Mouse (Mus musculus) G1E (cell line): ENCODE measurements around the gene Cd72. TPM values are rescaled to one million over a fixed set of nuclear protein-coding genes. Genes with fewer than 3 reads are reported as not detected.

ENCODE experiments used
- ATAC-seq: 2 replicates; pipeline ENCODE4 v1.8.0; 2016; ENCODE audit warnings: mild to moderate bottlenecking; ENCODE audit not compliant: insufficient number of reproducible peaks, poor library complexity, low FRiP score, severe bottlenecking; ENCODE audit errors: extremely low read depth
- DNase-seq: peaks from one replicate; pipeline ENCODE4 v3.0.0; 2012; ENCODE audit warnings: low spot score
- H3K27me3 ChIP-seq: 2 replicates; pipeline ENCODE4 v1.6.1; 2012; ENCODE audit warnings: mild to moderate bottlenecking, low read length, inconsistent platforms; ENCODE audit not compliant: insufficient read depth
- H3K36me3 ChIP-seq: replicated peaks from 2 replicates; pipeline ENCODE3; 2012; ENCODE audit warnings: mild to moderate bottlenecking, inconsistent platforms
- H3K4me1 ChIP-seq: 2 replicates; pipeline ENCODE4 v1.6.1; 2012; ENCODE audit warnings: low read depth, low read length, inconsistent platforms, mixed read lengths; ENCODE audit not compliant: insufficient read depth
- H3K4me3 ChIP-seq: 2 replicates; pipeline ENCODE4 v1.5.1; 2012; ENCODE audit warnings: low read depth, mild to moderate bottlenecking, inconsistent platforms, low read length, moderate library complexity, mixed read lengths
- H3K9me3 ChIP-seq: replicated peaks from 2 replicates; pipeline ENCODE4 v1.6.1; 2012; ENCODE audit warnings: inconsistent platforms
- CTCF ChIP-seq: IDR thresholded peaks from 2 replicates; pipeline ENCODE4 v1.5.1; 2012; ENCODE audit warnings: low read depth, low read length, inconsistent platforms, mixed read lengths
- GATA1 ChIP-seq: IDR thresholded peaks from 2 replicates; pipeline ENCODE4 v1.6.1; 2012; ENCODE audit warnings: borderline replicate concordance, low read length, inconsistent platforms, mixed read lengths
- GATA2 ChIP-seq: IDR thresholded peaks from 2 replicates; pipeline ENCODE4 v1.6.1; 2012; ENCODE audit warnings: low read depth, low read length, inconsistent platforms, borderline replicate concordance
- POLR2AphosphoS5 ChIP-seq: IDR thresholded peaks from 2 replicates; pipeline ENCODE4 v1.6.1; 2012; ENCODE audit warnings: low read depth, low read length, inconsistent platforms; ENCODE audit not compliant: insufficient replicate concordance
- TAL1 ChIP-seq: conservative IDR thresholded peaks from 2 replicates; pipeline ENCODE4 v1.6.1; 2012; ENCODE audit warnings: low read depth, low read length, inconsistent platforms, mixed read lengths
- polyA plus RNA-seq: library from polyadenylated mRNA; stranded (reverse); fragments of >175 nt; gene quantifications from 2 replicates; pipeline ENCODE4 v1.2.3, GENCODE M21; 2012
- total RNA-seq, 2 experiments: library from RNA; stranded (forward) in 1 of 2; stranded (reverse) in 1 of 2; fragments of 200-1000 nt in 1 of 2; fragments of >200 nt in 1 of 2; fragmentation: Nextera tagmentation in 1 of 2; gene quantifications; 2 replicates each; pipeline ENCODE4 v1.2.3; 2014 to 2017

The Cd72 gene
- total and polyA plus RNA-seq, 3 experiments, result 0.16 to 1.5 TPM; not detected in 1

DNA sequence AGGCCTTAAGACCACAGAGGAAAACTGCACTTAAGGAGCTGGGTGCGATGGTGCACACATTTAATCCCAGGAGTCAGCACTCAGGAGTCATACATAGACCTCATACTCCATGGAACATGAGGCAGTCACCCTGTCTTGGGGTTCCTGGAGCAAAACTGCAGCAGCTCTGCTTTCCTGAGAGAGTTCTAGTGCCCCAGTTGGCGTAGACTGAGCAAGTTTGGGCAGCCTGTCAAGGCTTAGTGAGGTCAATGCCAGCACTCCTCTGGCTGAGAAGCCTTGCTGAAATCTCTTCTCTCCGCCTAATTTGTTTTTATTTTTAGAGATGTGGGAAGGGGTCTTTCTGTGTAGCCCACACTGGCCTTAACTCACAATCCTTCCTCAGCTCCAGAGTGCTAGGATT lies 5.9 kb downstream of the Cd72 start:
- Histone ChIP-seq H3K9me3 (no peaks in the 10 kb centered on the region), H3K4me1 (peaks cover 19% of the 10 kb centered on the region), H3K4me3 (no peak overlapping the region), H3K36me3 (peaks cover 42% of the 10 kb centered on the region), H3K27me3 (peaks cover 26% of the 10 kb centered on the region)
- TF ChIP-seq GATA2, result no peak
- TF ChIP-seq GATA1, result no peak
- no peak for TF ChIP-seq CTCF
- TF ChIP-seq TAL1, result no peak
- TF ChIP-seq POLR2AphosphoS5, result no peak
- ATAC-seq, result no peak
- DNase-seq, result no peak

- Histone ChIP-seq H3K9me3 (no peaks in the 10 kb centered on the region), H3K36me3 (peaks cover 42% of the 10 kb centered on the region), H3K4me1 (peaks cover 17% of the 10 kb centered on the region), H3K4me3 (no peak overlapping the region), H3K27me3 (peaks cover 13% of the 10 kb centered on the region)
- DNase-seq, result no peak
- TF ChIP-seq GATA1 (no peak), CTCF (no peak), TAL1 (no peak), GATA2 (no peak), POLR2AphosphoS5 (no peak)
- no peak for ATAC-seq
These were observed 7.2 kb downstream of the Cd72 start for GRCm38 (mm10) chr4:43447251-43447650.

DNA sequence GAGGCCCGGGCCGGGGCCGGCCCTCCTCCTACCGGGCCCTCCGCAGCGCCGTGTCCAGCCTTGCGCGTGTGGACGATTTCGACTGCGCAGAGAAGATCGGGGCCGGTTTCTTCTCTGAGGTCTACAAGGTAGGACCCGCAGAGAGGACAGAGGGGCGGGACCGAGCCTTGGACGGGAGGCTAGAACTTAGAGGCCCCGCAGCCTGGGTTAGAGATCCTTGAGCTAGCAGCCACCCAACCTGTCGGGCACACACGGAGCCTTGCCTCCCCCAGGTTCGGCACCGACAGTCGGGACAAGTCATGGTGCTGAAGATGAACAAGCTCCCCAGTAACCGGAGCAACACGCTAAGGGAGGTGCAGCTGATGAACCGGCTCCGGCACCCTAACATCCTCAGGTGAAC lies 10.9 kb downstream of the Cd72 start:
- no peaks in the 10 kb centered on the region for H3K9me3 ChIP-seq
- peaks cover 41% of the 10 kb centered on the region for H3K36me3 ChIP-seq
- TF ChIP-seq GATA2, result no peak
- no peak for TF ChIP-seq CTCF
- TF ChIP-seq POLR2AphosphoS5, result no peak
- no peak for TF ChIP-seq TAL1
- no peak for TF ChIP-seq GATA1
- H3K4me3 ChIP-seq, result peak overlapping the region; percentile 83
- H3K27me3 ChIP-seq, result peaks cover 7% of the 10 kb centered on the region
- DNase-seq (no peak), ATAC-seq (no peak)
- H3K4me1 ChIP-seq, result peaks cover 26% of the 10 kb centered on the region

DNA sequence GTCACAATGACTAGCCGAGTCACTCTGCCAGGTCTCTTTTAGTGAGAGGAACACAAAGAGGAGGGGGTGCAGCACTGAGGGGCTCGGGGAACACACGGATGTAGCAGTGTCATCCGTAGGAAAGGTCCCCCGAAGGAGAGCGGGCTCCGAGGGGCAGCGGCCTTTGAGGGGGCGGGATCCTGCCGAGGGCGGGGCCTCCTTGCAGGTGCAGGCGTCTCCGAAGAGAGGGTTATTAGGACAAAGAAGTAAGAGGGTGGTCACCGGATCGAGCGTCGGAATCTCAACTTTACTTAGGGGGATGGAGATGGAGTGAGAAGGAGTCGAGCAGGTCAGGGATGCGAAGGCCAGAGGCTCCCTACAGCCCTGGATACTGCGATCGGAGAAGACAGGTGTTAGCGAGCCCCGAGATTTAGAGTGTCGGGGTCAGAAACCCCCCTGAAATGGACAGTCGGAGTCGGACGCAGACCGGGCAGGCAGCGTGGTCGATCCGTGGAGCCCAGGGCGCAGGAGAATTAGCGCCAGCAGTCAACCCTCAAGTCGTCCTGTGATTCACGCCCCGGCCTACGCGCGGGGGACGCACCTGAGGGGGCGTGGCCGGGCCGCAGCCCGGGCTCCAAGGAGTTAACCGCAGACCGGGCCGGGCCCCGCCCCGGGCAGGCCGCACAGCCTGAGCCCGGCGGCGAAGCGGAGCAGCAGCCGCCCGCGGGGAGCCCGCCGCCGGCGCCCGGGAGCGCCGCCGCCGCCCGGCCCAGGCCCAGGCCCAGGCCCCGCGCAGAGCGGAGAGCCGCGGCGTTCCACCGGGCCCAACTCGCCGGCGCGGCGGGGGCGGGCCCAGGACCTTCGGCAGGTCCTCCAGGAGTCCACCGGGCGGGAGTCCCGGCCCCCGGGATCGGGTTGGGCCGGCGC lies 11.7 kb downstream of the Cd72 start:
- Histone ChIP-seq H3K4me1 (peaks cover 26% of the 10 kb centered on the region), H3K4me3 (peak overlapping the region; percentile 83), H3K9me3 (no peaks in the 10 kb centered on the region), H3K36me3 (peaks cover 34% of the 10 kb centered on the region), H3K27me3 (peaks cover 9% of the 10 kb centered on the region)
- no peak for TF ChIP-seq POLR2AphosphoS5
- no peak for ATAC-seq
- peak; percentile 86 for DNase-seq

DNA sequence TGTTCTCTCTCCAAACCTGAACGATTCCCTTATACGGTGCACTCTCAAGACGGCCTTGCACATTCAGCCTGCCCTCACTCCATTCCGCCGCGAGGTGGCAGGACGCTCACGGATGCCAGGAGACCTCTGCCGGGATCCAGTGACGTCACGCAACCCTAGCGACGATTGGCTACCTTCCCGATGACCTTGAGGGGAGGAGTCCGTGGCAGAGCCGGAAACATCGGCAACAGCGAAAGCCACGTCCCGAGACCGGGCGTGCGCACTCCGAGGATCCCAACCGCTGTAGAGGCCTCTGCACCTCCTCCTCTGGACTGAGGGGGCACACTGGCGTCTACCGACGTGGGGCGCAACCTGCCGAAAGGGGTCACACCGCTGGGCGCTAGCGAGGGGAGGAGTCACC lies 12.4 kb downstream of the Cd72 start:
- peaks cover 9% of the 10 kb centered on the region for H3K27me3 ChIP-seq
- H3K9me3 ChIP-seq, result no peaks in the 10 kb centered on the region
- TF ChIP-seq GATA1 (no peak), CTCF (peak; percentile 56)
- DNase-seq (peak; percentile 97), ATAC-seq (peak; percentile 96)
- H3K4me1 ChIP-seq, result peaks cover 26% of the 10 kb centered on the region
- H3K36me3 ChIP-seq, result peaks cover 27% of the 10 kb centered on the region
- peak overlapping the region; percentile 83 for H3K4me3 ChIP-seq

GRCm38 (mm10) chr4:43441639-43442038 lies 12.8 kb downstream of the Cd72 start, which contains the start of gene Tesk1:
Gene Tesk1, plus strand, starts transcription at chr4:43441939.
- TF ChIP-seq CTCF (no peak), GATA2 (no peak), GATA1 (no peak), POLR2AphosphoS5 (no peak), TAL1 (no peak)
- H3K27me3 ChIP-seq, result peaks cover 13% of the 10 kb centered on the region
- H3K9me3 ChIP-seq, result no peaks in the 10 kb centered on the region
- peaks cover 26% of the 10 kb centered on the region for H3K4me1 ChIP-seq
- DNase-seq (no peak), ATAC-seq (no peak)
- H3K4me3 ChIP-seq, result peak within 1 kb of the TSS; percentile 83
- H3K36me3 ChIP-seq, result peaks cover 23% of the 10 kb centered on the region
